Mouse (Mus musculus) heart, adult 2 months (tissue): Measurements from ENCODE around the gene Gm42791.

Experiments
- CTCF ChIP-seq: fragments of 200-600 bp; IDR thresholded peaks from 2 replicates; pipeline ENCODE4 v1.8.1; 2022; ENCODE audit warnings: antibody characterized with exemption, mild to moderate bottlenecking, moderate library complexity
- EP300 ChIP-seq: fragments of 200-500 bp; IDR thresholded peaks from 2 replicates; pipeline ENCODE4 v1.6.1; 2011; ENCODE audit warnings: low read depth, low read length, control low read depth; ENCODE audit not compliant: insufficient read depth
- POLR2A ChIP-seq: fragments of 200-500 bp; IDR thresholded peaks from 2 replicates; pipeline ENCODE4 v1.6.1; 2011; ENCODE audit warnings: mild to moderate bottlenecking, low read depth, low read length, control low read depth; ENCODE audit not compliant: insufficient read depth

DNA sequence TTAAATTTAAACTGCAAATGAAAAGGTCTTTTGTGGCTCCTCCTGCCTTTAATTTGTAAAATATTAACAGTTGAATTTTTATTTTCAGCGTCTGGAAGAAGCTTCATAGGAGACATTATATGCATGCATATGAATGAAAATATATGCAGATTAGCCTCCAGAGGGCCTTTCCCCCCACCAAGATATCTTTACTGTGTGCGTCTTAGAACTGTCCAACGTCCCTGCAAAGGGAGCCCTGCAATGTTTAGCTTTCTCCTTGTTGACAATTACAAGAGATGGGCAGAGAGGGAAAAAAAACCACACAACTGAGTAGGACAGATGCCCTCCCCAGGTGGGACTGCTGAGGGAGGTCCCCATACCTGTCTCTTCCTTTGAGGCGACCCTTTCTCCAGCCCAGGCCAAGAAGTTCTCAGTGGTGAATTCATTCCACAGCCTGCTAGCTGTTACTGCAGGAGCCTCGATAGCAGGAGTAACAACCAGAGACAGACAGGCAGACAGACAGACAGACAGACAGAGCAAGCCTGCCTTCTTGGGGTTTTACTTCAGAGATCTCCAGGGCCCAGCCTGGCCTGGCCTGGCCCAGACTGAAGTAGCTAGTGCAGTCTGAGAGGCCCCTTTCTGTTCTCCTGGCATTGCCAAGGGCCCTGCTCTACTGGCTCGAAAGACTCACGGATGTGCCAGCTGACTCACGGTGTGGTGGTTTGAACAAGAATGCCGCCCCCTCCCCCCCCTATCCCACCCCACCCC, 1.2 kb upstream of the Gm42791 start:
- no peak for TF ChIP-seq CTCF
- no peak for TF ChIP-seq POLR2A
- no peak for TF ChIP-seq EP300
